Mouse (Mus musculus): ENCODE measurements around the gene Guca2b. TPM values are rescaled to one million over a fixed set of nuclear protein-coding genes. Genes with fewer than 3 reads are reported as not detected.

Guca2b gene
- total RNA-seq, 2 experiments from 2014 or later, result not detected

Other genes starting within 250 kb of the Guca2b start
- gene Ccdc30, start 243.4 kb downstream of the Guca2b start, total RNA-seq (2021), result 10 to 100 TPM; 14.5 to 16.9 TPM
- 10 to 100 TPM; 38.0 to 41.7 TPM for gene Ppcs, start 236.5 kb downstream of the Guca2b start, total RNA-seq (2021)
- gene Zmynd12, start 236.1 kb downstream of the Guca2b start, total RNA-seq (2021), result 1 to 10 TPM; 3.1 to 4.0 TPM
- under 1 TPM; 0.17 to 0.40 TPM for gene Rimkla, start 166.3 kb downstream of the Guca2b start, total RNA-seq (2021)
- gene Foxj3, start 122.0 kb downstream of the Guca2b start, total RNA-seq (2021), result 10 to 100 TPM; 41.6 to 41.9 TPM
- 10 to 100 TPM in 1 of 2 experiments, 1 to 10 TPM in 1; 8.2 to 11.6 TPM for gene Frg2f1, start 119.4 kb downstream of the Guca2b start, total RNA-seq (2021)
- gene Guca2a, start 21.2 kb downstream of the Guca2b start, total RNA-seq (2021), result not detected
- 10 to 100 TPM in 1 of 2 experiments, 1 to 10 TPM in 1; 7.8 to 10.1 TPM for gene Hivep3, start 74.8 kb upstream of the Guca2b start, total RNA-seq (2021)

All from adrenal gland, postnatal 36 days (tissue).